In the genomic region with DNA sequence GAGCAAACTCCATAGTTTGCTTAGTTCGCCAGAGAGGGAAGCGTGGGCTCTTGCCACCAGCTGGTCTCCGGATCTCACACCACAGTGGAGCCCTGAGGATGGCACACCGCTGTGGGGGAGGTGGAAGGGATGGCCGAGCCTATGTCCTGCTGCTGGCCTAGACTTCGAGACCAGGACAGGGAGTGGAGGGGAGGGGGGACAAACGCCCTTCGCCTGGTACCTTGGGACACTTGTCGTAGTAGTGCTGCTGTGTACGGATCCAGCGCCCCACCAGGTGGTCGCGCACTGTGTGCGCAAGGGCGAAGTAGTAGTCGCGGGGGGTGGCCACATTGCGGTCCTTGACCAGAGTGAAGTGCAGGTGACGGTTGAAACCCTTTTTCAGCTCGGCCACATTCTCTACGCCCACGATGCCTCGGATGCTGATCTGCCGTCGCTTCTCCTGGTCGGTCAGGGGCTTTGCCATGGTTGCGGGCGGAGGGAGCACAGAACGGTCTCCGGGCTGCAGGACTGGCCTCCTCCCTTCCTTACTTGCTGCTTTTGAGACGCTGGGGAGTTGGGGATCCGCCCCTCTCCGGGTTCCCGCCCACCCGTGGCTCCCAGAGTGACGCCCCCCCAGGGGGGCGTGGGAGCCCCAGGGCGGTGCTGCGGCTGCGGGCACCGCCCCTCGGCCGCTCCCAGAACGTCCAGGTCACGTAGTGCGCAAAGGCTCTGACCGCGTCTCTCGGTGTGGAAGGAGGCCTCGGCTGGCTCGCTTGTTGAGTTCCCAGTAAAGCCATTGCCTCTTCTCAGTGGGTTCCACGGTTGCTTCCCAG, we compare ENCODE assay signal across 7 mouse cellular contexts. TPM values are rescaled to one million over a fixed set of nuclear protein-coding genes. Genes with fewer than 3 reads are reported as not detected.
A peak's percentile ranks its signal among the peaks of the same experiment; 100 is the strongest.
DNase-seq lines count a peak whose midpoint lies in the region; ATAC-seq and TF ChIP-seq lines count a peak whose summit lies in the region.

No protein-coding gene starts in this region.

- under 1% methylated on average over 51 of the region's 52 CpGs for WGBS in lung, embryonic 14.5 days
- under 1% methylated on average over 50 of the region's 52 CpGs for WGBS in neural tube, embryonic 15.5 days

- TF ChIP-seq CTCF in lung, embryonic 14.5 days (IDR thresholded peaks at IDR 0.05; ENCODE audit: low read depth), result peak; percentile 43; the same call in 1 of the 2 replicates

- ATAC-seq in lung, embryonic 14.5 days (ENCODE audit: insufficient read depth), result peak; percentile 95
- ATAC-seq in neural tube, embryonic 15.5 days (ENCODE audit: low FRiP score), result peak; percentile 78

- peak; percentile 67 to 72 for DNase-seq in adrenal gland, adult 18-20 months (ENCODE audit: low spot score in 2 of 2)
- DNase-seq in embryo, embryonic 11 days, result peak; percentile 88
- peak; percentile 99 for DNase-seq in heart, adult 11 months
- DNase-seq in kidney, adult 11 months, result peak; percentile 83
- DNase-seq in lung, embryonic 14.5 days, result peak; percentile 96
- peak; percentile 71 for DNase-seq in thymus, postnatal 25 days

- H3K36me3 ChIP-seq in lung, embryonic 14.5 days (ENCODE audit: insufficient read depth), result no peaks in the 10 kb centered on the region
- H3K36me3 ChIP-seq in neural tube, embryonic 15.5 days, result no peaks in the 10 kb centered on the region

- no peaks in the 10 kb centered on the region for H3K9me3 ChIP-seq in lung, embryonic 14.5 days (ENCODE audit: low read depth, low read length)
- no peaks in the 10 kb centered on the region for H3K9me3 ChIP-seq in neural tube, embryonic 15.5 days (replicated peaks)

- peak overlapping the region; percentile 75 for H3K27ac ChIP-seq in lung, embryonic 14.5 days (ENCODE audit: low read depth)
- 0 out of 2 replicates have a peak overlapping the region, but pooled peaks have one; percentile 9 for H3K27ac ChIP-seq in neural tube, embryonic 15.5 days (replicated peaks)

- peak overlapping the region; percentile 60 for H3K9ac ChIP-seq in lung, embryonic 14.5 days
- peak overlapping the region; percentile 59 for H3K9ac ChIP-seq in neural tube, embryonic 15.5 days (replicated peaks)

- H3K4me1 ChIP-seq in lung, embryonic 14.5 days (ENCODE audit: insufficient read depth), result peaks cover 4% of the 10 kb centered on the region; the same call in 1 of the 2 replicates
- peaks cover 14% of the 10 kb centered on the region for H3K4me1 ChIP-seq in neural tube, embryonic 15.5 days

- H3K4me2 ChIP-seq in lung, embryonic 14.5 days, result peak overlapping the region; percentile 92
- H3K4me2 ChIP-seq in neural tube, embryonic 15.5 days, result peak overlapping the region; percentile 94

- H3K27me3 ChIP-seq in lung, embryonic 14.5 days (ENCODE audit: insufficient read depth, low read length), result no peaks in the 10 kb centered on the region
- H3K27me3 ChIP-seq in neural tube, embryonic 15.5 days (replicated peaks), result 0 out of 2 replicates have a peak, but pooled peaks cover 4% of the 10 kb centered on the region

- H3K4me3 ChIP-seq in lung, embryonic 14.5 days (ENCODE audit: low read depth, low read length), result peak overlapping the region; percentile 54
- peak overlapping the region; percentile 47 for H3K4me3 ChIP-seq in neural tube, embryonic 15.5 days (replicated peaks)

RNA-seq across cellular contexts. Expression of a gene that starts 4.0 kb away (rescaled TPM):
- 100 to 1,000 TPM; 140 to 317 TPM for total RNA-seq in adrenal gland, adult 18-20 months (2021)
- polyA plus RNA-seq in lung, embryonic 14.5 days (2014; fragmentation: Nextera tagmentation; extraction: Ambion mirVana), result 39.0 and 39.8 TPM in 2 replicates
- polyA plus RNA-seq in neural tube, embryonic 15.5 days (2015; fragmentation: Nextera tagmentation; extraction: Ambion mirVana), result 10.0 and 17.0 TPM in 2 replicates

Comparison
In these comparisons a context has a peak if more than half of its experiments do, and no peak if none do; other contexts are left out.
1. Peak in every context shown above with its lines: DNase-seq, ATAC-seq, H3K4me3 ChIP-seq and H3K27ac ChIP-seq.